ENCODE assay signal across 9 mouse cellular contexts in genomic region chr17:64676735-64677469, GRCm38 (mm10).
DNase-seq lines count a peak whose midpoint lies in the region; ATAC-seq lines count a peak whose summit lies in the region.
"Had no signal": no experiment of that assay in that cellular context is flagged by ENCODE, and none has a peak within 500 bp of the region (broad histone marks: within the 10 kb centered on the region; RNA-seq: fewer than 3 reads in every experiment).

No protein-coding gene starts in this region.

- peak; percentile 60 to 63 for DNase-seq in cerebellum, postnatal 14 days
- no peak for DNase-seq in cerebellum, adult 8-10 months
- peak; percentile 5 for DNase-seq in retina, postnatal 7 days (ENCODE audit: low read depth, low spot score)
- no peak for DNase-seq in retina, postnatal 1 day
- DNase-seq in kidney, adult 18-20 months: peak; percentile 11

- peak overlapping the region; percentile 4; the same call in 1 of the 2 replicates for H3K27ac ChIP-seq in lung, embryonic 16.5 days (ENCODE audit: low read length)
- H3K27ac ChIP-seq: limb, embryonic 12.5 days had no signal

- peak; percentile 98 for ATAC-seq in lung, embryonic 16.5 days (ENCODE audit: low read depth)
- ATAC-seq in megakaryocyte progenitor cell, adult 5-6 weeks (replicated peaks; ENCODE audit: poor library complexity): no peak
- no peak for ATAC-seq in monocyte, adult 5-6 weeks (replicated peaks; ENCODE audit: insufficient number of reproducible peaks, low FRiP score, low TSS enrichment, poor library complexity, severe bottlenecking)

- H3K9ac ChIP-seq in lung, embryonic 16.5 days (ENCODE audit: low read length): no peak overlapping the region
- H3K9ac ChIP-seq: limb, embryonic 12.5 days had no signal

- no peak overlapping the region for H3K4me2 ChIP-seq in lung, embryonic 16.5 days (ENCODE audit: low read depth, low read length)
- H3K4me2 ChIP-seq: limb, embryonic 12.5 days had no signal

- H3K9me3 ChIP-seq in lung, embryonic 16.5 days (ENCODE audit: control insufficient read depth, low read length): no peaks in the 10 kb centered on the region; the same call in 1 of the 2 replicates

- peaks cover 10% of the 10 kb centered on the region for H3K4me1 ChIP-seq in lung, embryonic 16.5 days (replicated peaks; ENCODE audit: control insufficient read depth, insufficient read depth, low read length)
- H3K4me1 ChIP-seq: limb, embryonic 12.5 days had no signal

- no peak overlapping the region for H3K4me3 ChIP-seq in lung, embryonic 16.5 days (ENCODE audit: low read length)
- H3K4me3 ChIP-seq: limb, embryonic 12.5 days had no signal

- H3K27me3 ChIP-seq in lung, embryonic 16.5 days (ENCODE audit: control insufficient read depth, insufficient read depth, low read depth, low read length): no peaks in the 10 kb centered on the region
- H3K27me3 ChIP-seq: limb, embryonic 12.5 days had no signal

- peaks cover 20% of the 10 kb centered on the region for H3K36me3 ChIP-seq in lung, embryonic 16.5 days (ENCODE audit: control insufficient read depth, insufficient read depth, low read length)

- WGBS in lung, embryonic 16.5 days: 27% methylated on average over 10 of the region's 10 CpGs

Comparison
In these comparisons a context has a peak if more than half of its experiments do, and no peak if none do; other contexts are left out.
1. DNase-seq: peak in cerebellum, postnatal 14 days (2 of 2), retina, postnatal 7 days (single experiment) and kidney, adult 18-20 months (single experiment); none in cerebellum, adult 8-10 months (single experiment) and retina, postnatal 1 day (single experiment).